Mouse (Mus musculus): ENCODE data around the gene Erh. TPM values are rescaled to one million over a fixed set of nuclear protein-coding genes. Genes with fewer than 3 reads are reported as not detected.

Erh gene
- polyA plus RNA-seq (2015; fragmentation: Nextera tagmentation; extraction: Ambion mirVana): 329 and 335 TPM in 2 replicates

DNA sequence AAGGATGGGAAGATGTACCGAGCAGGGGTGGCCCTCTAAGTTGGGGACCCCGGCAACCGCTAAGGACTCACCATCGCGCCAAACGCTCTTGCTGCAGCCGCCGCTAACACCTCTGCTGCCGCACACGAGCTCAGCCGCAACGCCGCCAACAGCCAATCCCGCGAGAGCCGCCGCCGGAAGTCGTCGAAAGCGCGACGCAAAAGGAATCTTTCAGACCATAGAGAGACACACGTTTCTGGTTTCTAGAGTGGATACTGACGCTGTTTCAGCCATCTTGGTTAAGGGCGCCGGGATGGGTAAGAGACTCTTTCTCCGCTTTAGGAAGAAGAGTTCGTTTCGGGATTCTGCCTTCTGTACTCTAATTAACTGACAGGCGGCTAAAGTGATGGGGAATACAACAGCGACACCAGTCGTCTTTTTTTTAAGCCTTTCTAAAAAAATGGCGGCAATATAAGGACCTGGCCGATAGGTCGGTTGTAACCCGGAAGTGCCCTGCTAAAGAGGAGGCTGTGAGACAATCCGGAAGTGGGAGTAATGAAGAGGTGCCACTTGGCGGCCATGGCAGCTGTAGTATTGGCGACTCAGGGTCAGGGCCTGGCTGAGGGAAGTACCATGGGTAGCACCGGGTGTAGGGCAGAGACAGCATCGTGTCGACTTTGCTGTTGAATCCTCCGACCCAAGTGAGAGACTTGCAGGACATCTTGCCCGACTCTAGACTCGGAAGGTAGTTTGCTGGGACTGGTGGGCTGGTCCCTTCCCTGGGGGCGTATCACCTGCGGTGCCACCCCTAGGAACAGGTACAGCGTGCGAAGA, at the start of gene Erh, which contains the start of gene Slc39a9:
Gene Erh (minus strand): TSS at position 649 of the 813 bp plus-strand sequence.
Gene Slc39a9 (plus strand): TSS at position 191 of the 813 bp plus-strand sequence.
- peak within 1 kb of the TSS; percentile 94 for H3K4me3 ChIP-seq
- H3K36me3 ChIP-seq: peaks cover 37% of the 10 kb centered on the region
- peaks cover 57% of the 10 kb centered on the region for H3K4me1 ChIP-seq (replicated peaks)
- under 1% methylated on average over 50 of the region's 50 CpGs for WGBS
- H3K4me2 ChIP-seq: peak within 1 kb of the TSS; percentile 93
- peak within 1 kb of the TSS; percentile 98 for H3K9ac ChIP-seq
- H3K27ac ChIP-seq: peak within 1 kb of the TSS; percentile 95
- ATAC-seq (ENCODE audit: low FRiP score): peak; percentile 98
- no peaks in the 10 kb centered on the region for H3K9me3 ChIP-seq
- no peaks in the 10 kb centered on the region for H3K27me3 ChIP-seq

GRCm38 (mm10) chr12:80693700-80694099, 49.6 kb upstream of the Erh start:
- 0 out of 2 replicates have a peak, but pooled peaks have one; percentile 23 for ATAC-seq (ENCODE audit: low FRiP score)
- H3K36me3 ChIP-seq: no peaks in the 10 kb centered on the region
- peaks cover 65% of the 10 kb centered on the region for H3K27me3 ChIP-seq
- H3K27ac ChIP-seq: no peak overlapping the region
- peaks cover 30% of the 10 kb centered on the region for H3K4me1 ChIP-seq (replicated peaks)
- H3K9me3 ChIP-seq: no peaks in the 10 kb centered on the region
- no peak overlapping the region for H3K4me3 ChIP-seq
- no peak overlapping the region for H3K4me2 ChIP-seq
- WGBS: 50% methylated on average over 2 of the region's 2 CpGs
- no peak overlapping the region for H3K9ac ChIP-seq

DNA sequence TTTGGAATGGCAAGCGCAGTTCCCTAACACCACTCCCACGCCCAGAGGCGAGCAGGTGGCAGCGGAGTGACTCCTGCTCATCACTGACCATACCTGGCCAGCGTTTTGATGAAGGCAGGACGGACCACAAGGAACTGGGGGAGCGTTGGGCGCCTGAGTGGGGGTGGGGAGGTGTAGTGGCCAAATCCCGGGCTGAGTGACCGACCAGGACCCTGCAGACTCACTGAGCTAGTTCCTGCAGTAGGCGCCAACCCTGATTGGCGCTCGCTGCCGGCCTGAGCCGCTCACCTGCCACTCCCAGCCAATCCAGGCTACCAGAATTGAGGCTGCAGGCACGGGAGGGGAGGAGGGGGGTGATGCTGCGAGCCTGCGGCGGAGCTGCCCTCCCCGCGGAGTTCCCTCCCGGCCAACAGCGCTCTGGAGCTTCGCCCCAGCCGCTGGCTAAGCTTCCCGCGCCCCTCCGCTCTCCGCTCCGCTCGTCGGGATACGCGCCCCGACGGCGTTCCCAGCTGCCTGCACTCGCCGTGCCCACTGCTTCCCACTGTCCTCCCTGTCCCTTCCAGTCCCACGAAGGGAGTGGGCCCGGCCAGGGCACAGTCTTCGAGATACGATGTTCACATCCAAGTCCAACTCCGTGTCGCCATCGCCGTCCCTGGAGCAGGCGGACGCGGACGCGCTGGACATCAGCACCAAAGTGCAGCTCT, 48.3 kb upstream of the Erh start, which contains the start of gene Plekhd1:
Gene Plekhd1 (plus strand): TSS at position 323 of the 704 bp plus-strand sequence.
- no peaks in the 10 kb centered on the region for H3K36me3 ChIP-seq
- H3K4me2 ChIP-seq: peak within 1 kb of the TSS; percentile 64
- WGBS: 1% methylated on average over 44 of the region's 52 CpGs
- peak within 1 kb of the TSS; percentile 63 for H3K9ac ChIP-seq
- H3K4me3 ChIP-seq: peak within 1 kb of the TSS; percentile 44
- peak; percentile 77 for ATAC-seq (ENCODE audit: low FRiP score)
- H3K27ac ChIP-seq: no peak within 1 kb of the TSS
- peaks cover 30% of the 10 kb centered on the region for H3K4me1 ChIP-seq (replicated peaks)
- peaks cover 65% of the 10 kb centered on the region for H3K27me3 ChIP-seq
- no peaks in the 10 kb centered on the region for H3K9me3 ChIP-seq

DNA sequence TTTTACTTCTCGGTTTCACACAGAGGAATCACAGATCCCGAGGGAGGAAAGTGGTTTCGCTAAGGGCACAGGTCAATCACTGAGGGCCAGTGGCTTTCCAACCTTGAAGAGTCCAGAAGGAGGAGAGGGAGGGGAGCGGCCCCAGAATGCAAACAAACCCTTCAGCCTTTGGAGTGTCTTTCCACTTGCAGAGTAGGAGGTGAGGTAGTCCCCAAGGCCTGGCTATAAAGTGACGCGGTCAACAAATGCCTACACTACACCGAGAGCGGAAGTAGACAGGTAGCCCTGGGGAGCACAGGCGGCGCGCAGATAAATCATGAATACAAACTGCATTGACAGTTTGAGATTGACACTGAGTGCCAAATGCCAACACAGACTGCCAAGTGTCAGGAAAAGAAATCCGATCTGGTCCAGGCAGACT, 47.5 kb upstream of the Erh start:
- H3K27ac ChIP-seq: no peak overlapping the region
- no peaks in the 10 kb centered on the region for H3K9me3 ChIP-seq
- H3K27me3 ChIP-seq: peaks cover 62% of the 10 kb centered on the region
- ATAC-seq (ENCODE audit: low FRiP score): no peak
- H3K9ac ChIP-seq: no peak overlapping the region
- H3K36me3 ChIP-seq: no peaks in the 10 kb centered on the region
- peaks cover 30% of the 10 kb centered on the region for H3K4me1 ChIP-seq (replicated peaks)
- WGBS: 16% methylated on average over 12 of the region's 12 CpGs
- peak overlapping the region; percentile 64 for H3K4me2 ChIP-seq
- peak overlapping the region; percentile 44 for H3K4me3 ChIP-seq

DNA sequence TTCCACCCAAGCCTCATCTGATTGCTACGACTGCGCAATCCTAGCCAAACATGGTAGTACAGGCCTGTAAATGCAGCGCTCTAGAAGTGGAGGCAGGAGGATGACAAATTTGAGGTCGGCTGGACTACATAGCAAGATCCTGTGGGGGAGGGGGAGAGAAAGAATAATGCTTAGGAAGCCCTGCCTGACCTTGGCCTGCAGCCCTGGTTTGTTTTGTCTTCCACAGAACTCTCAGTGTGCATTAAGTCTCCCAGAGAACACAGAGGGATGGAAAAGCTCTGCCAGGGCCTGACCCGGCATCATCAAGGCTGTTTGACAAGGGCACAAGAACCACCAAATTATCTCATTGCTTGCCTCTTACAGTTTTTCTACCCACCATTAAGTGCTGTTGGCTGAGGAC, 45.6 kb upstream of the Erh start:
- Histone ChIP-seq H3K27me3 (peaks cover 50% of the 10 kb centered on the region), H3K4me2 (no peak overlapping the region), H3K4me1 (replicated peaks) (peaks cover 30% of the 10 kb centered on the region), H3K27ac (no peak overlapping the region), H3K4me3 (no peak overlapping the region), H3K9ac (no peak overlapping the region), H3K9me3 (no peaks in the 10 kb centered on the region), H3K36me3 (no peaks in the 10 kb centered on the region)
- 57% methylated on average over 5 of the region's 5 CpGs for WGBS
- no peak for ATAC-seq (ENCODE audit: low FRiP score)

- H3K27ac ChIP-seq: no peak overlapping the region
- H3K9ac ChIP-seq: no peak overlapping the region
These were observed 43.7 kb upstream of the Erh start for GRCm38 (mm10) chr12:80687788-80688211.

GRCm38 (mm10) chr12:80684316-80684715, 40.2 kb upstream of the Erh start:
- Histone ChIP-seq H3K27me3 (no peaks in the 10 kb centered on the region), H3K4me3 (no peak overlapping the region), H3K4me2 (no peak overlapping the region), H3K9ac (no peak overlapping the region), H3K36me3 (peaks cover 9% of the 10 kb centered on the region; the same call in 1 of the 2 replicates), H3K9me3 (no peaks in the 10 kb centered on the region), H3K27ac (no peak overlapping the region), H3K4me1 (replicated peaks) (no peaks in the 10 kb centered on the region)
- WGBS: 73% methylated on average over 3 of the region's 3 CpGs
- no peak for ATAC-seq (ENCODE audit: low FRiP score)

More at GRCm38 (mm10) chr12:80687788-80688211, 43.7 kb upstream of the Erh start:
- H3K27me3 ChIP-seq: peaks cover 31% of the 10 kb centered on the region
- ATAC-seq (ENCODE audit: low FRiP score): no peak
- H3K4me2 ChIP-seq: no peak overlapping the region
- no peak overlapping the region for H3K4me3 ChIP-seq
- H3K36me3 ChIP-seq: no peaks in the 10 kb centered on the region
- H3K9me3 ChIP-seq: no peaks in the 10 kb centered on the region
- WGBS: 67% methylated on average over 10 of the region's 10 CpGs
- peaks cover 22% of the 10 kb centered on the region for H3K4me1 ChIP-seq (replicated peaks)

DNA sequence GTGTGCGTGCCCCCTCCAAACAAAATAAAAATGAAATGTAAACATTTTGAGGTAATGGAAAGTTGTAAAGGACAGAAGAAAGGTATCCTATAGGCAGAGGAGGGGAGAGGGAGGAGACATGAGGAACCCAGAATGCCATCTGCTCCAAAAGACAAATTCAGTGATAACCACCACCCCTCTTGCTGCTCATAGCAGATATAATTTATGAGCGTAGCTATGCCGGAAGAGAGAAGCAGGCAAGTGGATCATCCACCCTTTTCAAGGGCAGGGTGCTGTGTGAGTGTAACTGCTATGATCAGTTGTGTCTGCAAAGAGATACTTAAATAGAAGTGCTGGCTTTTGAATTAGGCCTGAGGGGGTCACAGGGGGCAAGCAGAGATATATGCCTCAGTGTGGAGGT, 39.4 kb upstream of the Erh start:
- Histone ChIP-seq H3K27me3 (no peaks in the 10 kb centered on the region), H3K9ac (no peak overlapping the region), H3K4me2 (no peak overlapping the region), H3K27ac (no peak overlapping the region), H3K36me3 (peaks cover 13% of the 10 kb centered on the region), H3K9me3 (no peaks in the 10 kb centered on the region), H3K4me3 (no peak overlapping the region), H3K4me1 (replicated peaks) (no peaks in the 10 kb centered on the region)
- WGBS: 91% methylated on average over 3 of the region's 3 CpGs
- no peak for ATAC-seq (ENCODE audit: low FRiP score)

GRCm38 (mm10) chr12:80681340-80681739, 37.2 kb upstream of the Erh start:
- no peak overlapping the region for H3K4me2 ChIP-seq
- no peak overlapping the region for H3K4me3 ChIP-seq
- no peak overlapping the region for H3K27ac ChIP-seq
- no peaks in the 10 kb centered on the region for H3K9me3 ChIP-seq
- no peak overlapping the region for H3K9ac ChIP-seq
- WGBS: 90% methylated on average over 1 of the region's 1 CpGs
- no peaks in the 10 kb centered on the region for H3K27me3 ChIP-seq
- peaks cover 28% of the 10 kb centered on the region for H3K36me3 ChIP-seq
- no peaks in the 10 kb centered on the region for H3K4me1 ChIP-seq (replicated peaks)
- no peak; the same call in 1 of the 2 replicates for ATAC-seq (ENCODE audit: low FRiP score)

DNA sequence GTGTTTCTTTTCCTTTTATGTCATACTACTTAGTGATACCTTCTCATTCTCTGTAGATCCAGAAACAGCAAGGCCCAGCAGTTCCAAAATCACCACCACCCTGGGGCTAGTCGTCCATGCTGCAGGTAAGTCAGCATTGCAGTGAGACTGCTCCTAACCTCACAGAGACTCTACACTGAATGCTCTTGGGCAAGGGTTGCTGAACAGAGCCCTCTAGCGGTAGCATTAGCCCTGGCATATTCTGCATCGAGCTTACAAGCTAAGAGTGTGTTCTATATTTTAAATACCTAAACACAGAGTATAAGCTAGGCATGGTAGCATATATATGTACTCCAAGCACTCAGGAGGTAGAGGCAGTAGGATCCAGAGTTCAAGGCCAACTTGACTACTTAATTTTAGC, 29.0 kb upstream of the Erh start:
- H3K9ac ChIP-seq: no peak overlapping the region
- H3K9me3 ChIP-seq: no peaks in the 10 kb centered on the region
- H3K27ac ChIP-seq: no peak overlapping the region
- WGBS: 23% methylated on average over 3 of the region's 3 CpGs
- H3K36me3 ChIP-seq: peaks cover 49% of the 10 kb centered on the region
- H3K27me3 ChIP-seq: no peaks in the 10 kb centered on the region
- no peak overlapping the region for H3K4me3 ChIP-seq
- no peaks in the 10 kb centered on the region for H3K4me1 ChIP-seq (replicated peaks)
- ATAC-seq (ENCODE audit: low FRiP score): no peak
- H3K4me2 ChIP-seq: no peak overlapping the region

DNA sequence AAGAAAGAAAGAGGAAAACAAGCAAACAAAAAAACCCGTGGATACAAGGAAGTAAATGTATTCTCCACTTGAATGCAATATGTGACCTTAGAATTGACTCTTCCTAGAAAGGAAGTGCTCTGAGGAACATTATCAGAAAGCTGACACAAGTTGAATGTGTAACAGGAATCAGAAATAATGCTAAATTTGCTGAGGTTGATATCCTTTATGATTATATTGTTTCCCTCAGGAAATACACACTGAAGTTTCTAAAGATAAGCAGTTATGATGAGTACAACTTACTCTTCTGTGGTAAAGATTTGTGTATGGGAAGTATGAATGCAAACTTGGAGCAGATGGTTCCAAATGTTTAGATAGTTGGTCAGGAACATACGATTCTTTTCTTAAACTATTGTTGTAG, 24.2 kb upstream of the Erh start:
- Histone ChIP-seq H3K36me3 (peaks cover 33% of the 10 kb centered on the region), H3K4me2 (no peak overlapping the region), H3K4me3 (no peak overlapping the region), H3K4me1 (replicated peaks) (no peaks in the 10 kb centered on the region), H3K9me3 (no peaks in the 10 kb centered on the region), H3K27me3 (no peaks in the 10 kb centered on the region), H3K27ac (no peak overlapping the region), H3K9ac (no peak overlapping the region)
- 95% methylated on average over 2 of the region's 2 CpGs for WGBS
- ATAC-seq (ENCODE audit: low FRiP score): no peak

- 87% methylated on average over 2 of the region's 2 CpGs for WGBS
- no peak for ATAC-seq (ENCODE audit: low FRiP score)
- Histone ChIP-seq H3K9ac (no peak overlapping the region), H3K27ac (no peak overlapping the region), H3K4me1 (replicated peaks) (no peaks in the 10 kb centered on the region; the same call in 1 of the 2 replicates), H3K4me2 (no peak overlapping the region), H3K9me3 (no peaks in the 10 kb centered on the region), H3K4me3 (no peak overlapping the region), H3K36me3 (peaks cover 37% of the 10 kb centered on the region), H3K27me3 (no peaks in the 10 kb centered on the region)
These were observed 19.8 kb upstream of the Erh start for GRCm38 (mm10) chr12:80663935-80664334.
